Mouse (Mus musculus) kidney, postnatal 0 days (tissue): ENCODE data around the gene Robo1. TPM values are rescaled to one million over a fixed set of nuclear protein-coding genes. Genes with fewer than 3 reads are reported as not detected.

Source experiments
- ATAC-seq: fragments of 200-750 bp; cut with Nextera tagmentation; replicated peaks from 2 replicates; pipeline ENCODE4 v1.8.0; 2017; ENCODE audit warnings: low read depth, moderate number of reproducible peaks, moderate TSS enrichment, moderate library complexity; ENCODE audit not compliant: low FRiP score
- DNase-seq: peaks from one replicate; pipeline ENCODE4 v3.0.0-alpha.2; 2016; ENCODE audit warnings: low spot score
- H3K27ac ChIP-seq: fragments of 300-500 bp; sonication (generic); 2 replicates; pipeline ENCODE4 v1.5.1; 2014; ENCODE audit warnings: mild to moderate bottlenecking
- H3K27me3 ChIP-seq: fragments of 300-500 bp; sonication (generic); 2 replicates; pipeline ENCODE4 v1.6.1; 2014; ENCODE audit warnings: low read length, mixed read lengths; ENCODE audit not compliant: insufficient read depth
- H3K36me3 ChIP-seq: fragments of 300-500 bp; sonication (generic); 2 replicates; pipeline ENCODE4 v1.6.1; 2014; ENCODE audit warnings: low read length, mixed read lengths; ENCODE audit not compliant: insufficient read depth
- H3K4me1 ChIP-seq: fragments of 300-500 bp; sonication (generic); replicated peaks from 2 replicates; pipeline ENCODE4 v1.6.1; 2014; ENCODE audit warnings: antibody characterized with exemption, low read length, mixed read lengths; ENCODE audit not compliant: insufficient read depth
- H3K4me2 ChIP-seq: fragments of 300-500 bp; sonication (generic); 2 replicates; pipeline ENCODE4 v1.6.1; 2014; ENCODE audit warnings: mild to moderate bottlenecking, low read length, moderate library complexity, mixed read lengths
- H3K4me3 ChIP-seq: fragments of 300-500 bp; sonication (generic); replicated peaks from 2 replicates; pipeline ENCODE4 v1.5.1; 2014; ENCODE audit warnings: low read depth, low read length
- H3K9ac ChIP-seq: fragments of 300-500 bp; sonication (generic); 2 replicates; pipeline ENCODE4 v1.6.1; 2014; ENCODE audit warnings: low read depth, low read length
- H3K9me3 ChIP-seq: fragments of 300-500 bp; sonication (generic); replicated peaks from 2 replicates; pipeline ENCODE4 v1.6.1; 2016; ENCODE audit warnings: low read length, inconsistent platforms, mixed read lengths
- CTCF ChIP-seq: IDR thresholded peaks from 2 replicates; pipeline ENCODE4 v1.5.1; 2016; ENCODE audit warnings: antibody characterized with exemption, low read depth, mild to moderate bottlenecking, moderate library complexity
- WGBS: fragments of 180-500 bp; shearing (Covaris S2); extraction: QIAGEN DNeasy Blood & Tissue Kit; methylation state at CpG from one replicate; pipeline ENCODE4 v1.1.7; 2014; 5-methylcytosine and 5-hydroxymethylcytosine counted together
- polyA plus RNA-seq: library from polyadenylated mRNA; unstranded; fragments of >200 nt; fragmentation: Nextera tagmentation; extraction: Ambion mirVana; gene quantifications from 2 replicates; pipeline ENCODE4 v1.2.1, GENCODE M21; 2015

The Robo1 gene
- polyA plus RNA-seq, 1 experiment from 2014 or later = 14.5 TPM

DNA sequence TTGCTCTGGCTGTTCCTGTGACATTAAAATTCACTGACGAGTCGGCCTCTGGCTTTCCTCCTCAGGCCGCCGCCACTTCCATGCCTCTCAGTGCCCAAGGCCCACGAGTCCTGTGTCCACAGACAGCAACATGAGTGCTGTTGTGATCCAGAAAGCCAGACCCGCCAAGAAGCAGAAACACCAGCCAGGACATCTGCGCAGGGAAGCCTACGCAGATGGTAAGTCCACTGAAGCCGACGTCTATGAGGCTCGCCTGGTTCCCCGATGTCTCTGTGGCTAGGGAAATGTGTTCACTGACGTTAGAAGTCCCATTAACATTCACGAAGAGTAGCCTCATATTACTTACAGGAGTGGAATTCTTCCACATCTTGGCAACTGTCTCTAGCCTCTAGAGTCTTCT lies 719.6 kb downstream of the Robo1 start:
- ATAC-seq (no peak), DNase-seq (no peak)
- no peak for TF ChIP-seq CTCF
- Histone ChIP-seq H3K9ac (no peak overlapping the region), H3K4me2 (no peak overlapping the region), H3K36me3 (0 out of 2 replicates have a peak, but pooled peaks cover 3% of the 10 kb centered on the region), H3K4me3 (no peak overlapping the region), H3K27ac (no peak overlapping the region), H3K27me3 (no peaks in the 10 kb centered on the region), H3K9me3 (no peaks in the 10 kb centered on the region), H3K4me1 (no peaks in the 10 kb centered on the region)
- 90% methylated on average over 14 of the region's 14 CpGs for WGBS

DNA sequence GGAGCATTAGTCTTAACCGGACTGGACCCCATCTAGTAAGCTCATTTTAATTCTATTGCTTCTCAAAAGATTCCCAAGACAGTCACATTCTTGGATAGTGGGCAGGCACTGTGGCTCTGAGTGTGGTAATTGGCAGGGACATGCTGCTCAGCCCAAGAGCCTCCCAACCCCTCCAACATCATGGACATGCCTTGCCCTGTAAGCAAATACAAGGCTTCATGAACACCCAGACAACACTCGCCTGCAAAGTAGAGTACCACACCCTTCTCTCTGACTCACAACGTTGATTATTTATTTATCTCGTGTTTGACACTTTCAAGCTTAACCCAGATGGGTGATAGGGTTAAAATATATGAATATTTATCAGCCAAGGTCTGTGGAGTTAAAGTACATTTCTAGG lies 722.9 kb downstream of the Robo1 start:
- Histone ChIP-seq H3K9me3 (no peaks in the 10 kb centered on the region), H3K4me2 (no peak overlapping the region), H3K9ac (no peak overlapping the region), H3K27ac (no peak overlapping the region), H3K27me3 (no peaks in the 10 kb centered on the region), H3K4me3 (no peak overlapping the region), H3K36me3 (no peaks in the 10 kb centered on the region), H3K4me1 (no peaks in the 10 kb centered on the region)
- WGBS = 79% methylated on average over 4 of the region's 4 CpGs
- no peak for TF ChIP-seq CTCF
- ATAC-seq (no peak), DNase-seq (no peak)

DNA sequence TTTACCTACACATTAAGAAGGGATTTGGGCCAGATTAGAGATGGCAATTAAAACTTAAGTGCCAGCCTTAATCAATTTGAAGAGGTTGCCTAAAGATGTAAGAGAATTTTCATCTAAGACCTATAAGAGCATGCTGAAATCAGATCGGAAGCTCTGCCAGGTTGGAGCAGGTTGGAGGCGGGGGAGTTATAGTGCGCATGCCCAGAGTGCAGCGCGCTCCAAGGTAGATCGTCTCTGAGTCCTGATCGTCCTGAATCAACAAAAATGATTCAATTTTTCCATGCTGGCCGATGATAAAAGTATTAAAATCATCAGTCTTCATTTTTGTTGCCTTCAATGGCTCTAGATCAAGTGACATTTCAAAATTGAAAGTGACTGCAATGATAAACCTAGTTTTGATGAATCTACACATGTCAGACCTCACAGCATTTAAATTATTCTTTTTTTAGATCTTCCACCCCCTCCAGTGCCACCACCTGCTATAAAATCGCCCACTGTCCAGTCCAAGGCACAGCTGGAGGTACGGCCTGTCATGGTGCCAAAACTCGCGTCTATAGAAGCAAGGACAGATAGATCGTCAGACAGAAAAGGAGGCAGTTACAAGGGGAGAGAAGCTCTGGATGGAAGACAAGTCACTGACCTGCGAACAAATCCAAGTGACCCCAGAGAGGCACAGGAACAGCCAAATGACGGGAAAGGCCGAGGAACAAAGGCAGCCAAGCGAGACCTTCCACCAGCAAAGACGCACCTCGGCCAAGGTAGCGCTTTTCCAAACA lies 727.3 kb downstream of the Robo1 start:
- Histone ChIP-seq H3K36me3 (peaks cover 10% of the 10 kb centered on the region; the same call in 1 of the 2 replicates), H3K27ac (no peak overlapping the region), H3K9me3 (no peaks in the 10 kb centered on the region), H3K27me3 (no peaks in the 10 kb centered on the region), H3K4me1 (no peaks in the 10 kb centered on the region), H3K9ac (no peak overlapping the region), H3K4me2 (no peak overlapping the region), H3K4me3 (no peak overlapping the region)
- no peak for ATAC-seq
- TF ChIP-seq CTCF = no peak
- WGBS = 81% methylated on average over 20 of the region's 20 CpGs
- no peak for DNase-seq

DNA sequence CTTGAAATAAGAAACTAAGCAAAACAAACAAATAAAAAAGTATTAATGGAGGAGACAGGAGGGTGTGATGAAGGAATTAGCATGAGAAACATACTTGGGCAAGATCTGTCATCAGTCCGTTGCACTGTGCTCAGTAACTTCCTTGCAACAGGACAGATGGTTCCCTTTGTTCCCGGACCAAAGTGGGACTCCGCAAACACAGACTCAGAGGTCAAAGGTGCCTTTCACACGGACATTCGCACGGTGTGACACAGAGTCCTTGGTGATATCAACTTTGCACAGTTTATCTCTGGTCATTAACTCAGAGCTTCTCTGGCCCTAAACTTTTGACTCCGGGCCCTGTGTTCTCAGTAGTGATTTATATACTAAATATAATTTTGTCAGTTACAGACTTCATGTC lies 730.4 kb downstream of the Robo1 start:
- Histone ChIP-seq H3K27ac (no peak overlapping the region), H3K9ac (no peak overlapping the region)

DNA sequence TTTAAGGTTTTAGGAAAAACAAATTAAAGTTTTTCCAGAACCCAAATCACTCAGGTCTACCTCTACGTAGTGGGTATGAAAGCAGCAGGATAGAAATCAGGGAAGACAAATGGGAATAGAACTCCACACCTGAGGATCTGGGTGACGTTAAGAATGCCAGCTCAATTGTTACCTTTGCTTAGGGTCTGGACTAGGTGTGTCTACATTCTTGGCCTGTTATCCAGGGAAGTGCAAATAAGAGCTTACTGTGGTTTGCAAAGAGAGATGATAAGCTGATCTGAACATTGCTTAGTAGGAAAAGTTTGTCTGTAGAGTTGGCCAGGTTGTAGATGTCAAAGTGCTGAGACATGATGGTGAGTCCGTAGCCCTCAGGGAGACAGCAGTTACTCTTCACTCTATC lies 754.4 kb downstream of the Robo1 start:
- Histone ChIP-seq H3K36me3 (no peaks in the 10 kb centered on the region), H3K27me3 (no peaks in the 10 kb centered on the region), H3K9ac (no peak overlapping the region), H3K27ac (no peak overlapping the region), H3K9me3 (no peaks in the 10 kb centered on the region), H3K4me2 (no peak overlapping the region), H3K4me1 (no peaks in the 10 kb centered on the region), H3K4me3 (no peak overlapping the region)
- no peak for DNase-seq
- 84% methylated on average over 3 of the region's 3 CpGs for WGBS
- no peak for ATAC-seq
- TF ChIP-seq CTCF = no peak

More for the DNA sequence above, 730.4 kb downstream of the Robo1 start:
- Histone ChIP-seq H3K4me2 (no peak overlapping the region), H3K9me3 (no peaks in the 10 kb centered on the region), H3K27me3 (no peaks in the 10 kb centered on the region), H3K36me3 (peaks cover 25% of the 10 kb centered on the region; the same call in 1 of the 2 replicates), H3K4me3 (no peak overlapping the region), H3K4me1 (no peaks in the 10 kb centered on the region)
- no peak for DNase-seq
- TF ChIP-seq CTCF = no peak
- no peak; the same call in 1 of the 2 replicates for ATAC-seq
- WGBS = 41% methylated on average over 7 of the region's 7 CpGs

DNA sequence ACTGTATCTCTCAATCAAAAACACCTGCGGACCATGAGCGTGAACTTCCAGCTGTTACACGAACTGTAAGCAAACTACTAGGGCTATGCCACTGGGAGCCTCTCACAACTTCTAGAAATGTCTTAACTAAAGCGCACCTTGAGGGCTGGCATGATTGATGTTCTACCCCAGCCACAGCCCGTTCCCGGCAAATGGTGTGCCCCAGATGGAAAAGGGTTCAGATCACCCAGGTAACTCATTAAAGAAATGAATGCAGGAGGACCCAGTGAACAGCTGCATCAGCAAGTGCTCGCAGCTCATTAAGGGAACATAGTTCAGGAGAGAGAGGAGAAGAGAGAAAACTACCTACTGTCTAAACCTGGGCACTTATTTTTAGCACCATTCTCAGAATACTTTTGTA lies 759.7 kb downstream of the Robo1 start:
- no peaks in the 10 kb centered on the region for H3K4me1 ChIP-seq
- H3K27ac ChIP-seq = no peak overlapping the region
- no peaks in the 10 kb centered on the region for H3K27me3 ChIP-seq
- no peak overlapping the region for H3K9ac ChIP-seq
- H3K4me2 ChIP-seq = no peak overlapping the region
- ATAC-seq (no peak), DNase-seq (no peak)
- no peaks in the 10 kb centered on the region for H3K36me3 ChIP-seq
- WGBS = 78% methylated on average over 7 of the region's 7 CpGs
- no peaks in the 10 kb centered on the region for H3K9me3 ChIP-seq
- no peak for TF ChIP-seq CTCF
- H3K4me3 ChIP-seq = no peak overlapping the region
